Comparison of ENCODE assay signal across 14 mouse cellular contexts in the genomic region with DNA sequence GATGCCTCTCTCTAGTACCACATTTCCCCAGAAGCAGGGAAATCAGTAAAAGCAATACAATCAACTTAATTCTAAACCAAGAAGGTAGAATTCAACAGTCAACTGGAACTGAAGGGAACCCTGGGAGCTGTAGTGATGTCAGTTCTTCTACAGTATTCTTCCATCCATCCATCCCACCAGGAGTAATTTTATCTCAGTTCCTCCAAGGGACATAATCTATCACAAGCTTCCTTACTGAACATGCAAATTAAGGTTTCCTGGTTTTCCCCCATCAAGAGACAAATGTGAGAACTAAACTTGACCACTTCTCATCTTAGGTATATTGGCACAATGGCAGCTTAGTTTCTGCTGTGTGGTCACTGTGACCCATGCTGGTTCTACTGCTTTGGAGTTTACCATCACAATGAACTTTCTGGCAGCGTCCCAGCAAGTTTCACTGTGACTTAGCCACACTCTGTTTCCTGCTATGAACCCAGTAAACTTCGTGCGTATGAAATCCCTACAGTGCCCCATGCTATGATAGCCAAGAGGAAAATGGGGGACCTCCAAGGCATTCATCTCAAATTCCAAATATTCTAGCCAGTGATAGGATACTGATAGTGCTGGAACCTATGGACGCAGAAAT.
"Had no signal": no experiment of that assay in that cellular context is flagged by ENCODE, and none has a peak within 500 bp of the region (broad histone marks: within the 10 kb centered on the region; RNA-seq: fewer than 3 reads in every experiment).

No protein-coding gene starts in this region.

- ATAC-seq: liver, postnatal 0 days had no signal

- H3K9me3 ChIP-seq: liver, embryonic 13.5 days; liver, embryonic 15.5 days; midbrain, embryonic 12.5 days; neural tube, embryonic 12.5 days had no signal

- H3K4me2 ChIP-seq: liver, embryonic 13.5 days; liver, embryonic 15.5 days; midbrain, embryonic 12.5 days; neural tube, embryonic 12.5 days had no signal

- H3K4me1 ChIP-seq: liver, embryonic 13.5 days; liver, embryonic 15.5 days; midbrain, embryonic 12.5 days; neural tube, embryonic 12.5 days had no signal

- H3K9ac ChIP-seq: liver, embryonic 13.5 days; liver, embryonic 15.5 days; liver, postnatal 0 days; midbrain, embryonic 12.5 days; neural tube, embryonic 12.5 days had no signal

- H3K4me3 ChIP-seq: liver, embryonic 13.5 days; liver, embryonic 15.5 days; megakaryocyte, embryonic 14.5 days; midbrain, embryonic 12.5 days; neural tube, embryonic 12.5 days had no signal

- H3K27me3 ChIP-seq: liver, embryonic 13.5 days; liver, embryonic 15.5 days; midbrain, embryonic 12.5 days; neural tube, embryonic 12.5 days had no signal

- H3K27ac ChIP-seq: liver, embryonic 13.5 days; liver, embryonic 15.5 days; macrophage; midbrain, embryonic 12.5 days; neural tube, embryonic 12.5 days had no signal

- DNase-seq: liver, embryonic 13.5 days; liver, postnatal 0 days; lung, adult 2 months; lung, postnatal 14 days; lung, postnatal 36 days; right cerebral cortex, postnatal 14 days; thymus, adult 18-20 months; thymus, postnatal 14 days; thymus, postnatal 36 days had no signal

- H3K36me3 ChIP-seq: liver, embryonic 13.5 days; liver, embryonic 15.5 days; midbrain, embryonic 12.5 days; neural tube, embryonic 12.5 days had no signal
